In the genomic region with DNA sequence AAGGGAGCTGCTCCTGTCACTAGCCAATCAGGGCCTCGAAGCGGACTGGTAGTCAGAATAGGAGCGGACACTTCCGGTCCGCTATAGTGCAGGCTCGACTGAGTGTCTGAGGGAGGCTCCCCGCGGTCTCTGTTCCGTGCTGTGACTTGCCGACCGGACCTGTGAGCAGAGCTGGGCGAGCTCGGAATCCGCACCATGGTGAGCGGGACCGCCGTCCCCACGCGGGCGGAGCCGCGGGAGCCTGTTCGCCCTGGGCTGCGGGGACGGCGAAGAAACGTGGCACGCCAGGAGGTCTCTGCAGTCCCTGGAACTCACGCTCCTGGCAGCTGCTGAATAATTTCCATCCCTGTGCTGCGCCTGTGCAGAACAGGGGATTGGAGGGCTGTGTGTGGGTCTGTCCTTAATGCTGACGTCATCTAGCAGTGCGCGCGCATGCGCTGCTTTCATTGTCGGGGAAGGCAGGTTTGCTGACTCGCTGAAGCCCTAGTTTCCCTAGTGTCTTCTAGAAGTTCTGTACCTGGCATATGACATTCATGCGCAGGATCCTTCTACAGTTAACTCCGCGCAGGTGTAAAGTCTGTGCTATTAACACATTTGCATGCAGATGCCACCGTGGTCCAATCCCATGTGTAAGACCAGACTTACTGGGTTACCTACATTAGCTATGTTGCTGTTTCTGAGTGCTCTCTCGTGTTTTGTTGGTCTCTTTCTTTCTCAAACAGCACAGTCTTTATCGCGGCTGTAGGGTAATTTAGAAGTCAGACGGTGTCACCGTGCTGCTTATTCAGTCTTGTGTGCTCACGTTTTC, we compare ENCODE assay signal across 8 mouse cellular contexts. TPM values are rescaled to one million over a fixed set of nuclear protein-coding genes. Genes with fewer than 3 reads are reported as not detected.
A peak's percentile ranks its signal among the peaks of the same experiment; 100 is the strongest.
DNase-seq lines count a peak whose midpoint lies in the region; ATAC-seq and TF ChIP-seq lines count a peak whose summit lies in the region.

No protein-coding gene starts in this region.

- peak overlapping the region; percentile 75 for H3K9ac ChIP-seq in forebrain, embryonic 14.5 days (ENCODE audit: low read length)
- peak overlapping the region; percentile 37; the same call in 1 of the 2 replicates for H3K9ac ChIP-seq in liver, embryonic 15.5 days
- peak overlapping the region; percentile 66 for H3K9ac ChIP-seq in neural tube, embryonic 12.5 days
- H3K9ac ChIP-seq in stomach, postnatal 0 days (ENCODE audit: low read length): peak overlapping the region; percentile 64

- no peaks in the 10 kb centered on the region for H3K36me3 ChIP-seq in forebrain, embryonic 14.5 days (ENCODE audit: control insufficient read depth, insufficient read depth, low read length)
- H3K36me3 ChIP-seq in liver, embryonic 15.5 days (replicated peaks): no peaks in the 10 kb centered on the region
- H3K36me3 ChIP-seq in neural tube, embryonic 12.5 days: no peaks in the 10 kb centered on the region
- H3K36me3 ChIP-seq in stomach, postnatal 0 days (ENCODE audit: control insufficient read depth, insufficient read depth, low read length): no peaks in the 10 kb centered on the region

- WGBS in forebrain, embryonic 14.5 days: 6% methylated on average over 47 of the region's 47 CpGs
- 5% methylated on average over 47 of the region's 47 CpGs for WGBS in liver, embryonic 15.5 days (ENCODE audit: insufficient replicate concordance)
- WGBS in neural tube, embryonic 12.5 days: 7% methylated on average over 47 of the region's 47 CpGs
- WGBS in stomach, postnatal 0 days: 4% methylated on average over 47 of the region's 47 CpGs

- H3K9me3 ChIP-seq in forebrain, embryonic 14.5 days (replicated peaks; ENCODE audit: control insufficient read depth, low read length): 0 out of 2 replicates have a peak, but pooled peaks cover 3% of the 10 kb centered on the region
- no peaks in the 10 kb centered on the region for H3K9me3 ChIP-seq in liver, embryonic 15.5 days (replicated peaks)
- peaks cover 11% of the 10 kb centered on the region; the same call in 1 of the 2 replicates for H3K9me3 ChIP-seq in neural tube, embryonic 12.5 days
- 0 out of 2 replicates have a peak, but pooled peaks cover 3% of the 10 kb centered on the region for H3K9me3 ChIP-seq in stomach, postnatal 0 days (ENCODE audit: control insufficient read depth, low read length)

- peak; percentile 98 for DNase-seq in ES-CJ7 (ENCODE audit: low read depth, low spot score)
- DNase-seq in c-Kit-positive CD71-positive TER-119-positive erythroid progenitor cells, embryonic 14.5 days (ENCODE audit: low spot score): peak; percentile 70
- DNase-seq in forebrain, embryonic 14.5 days (ENCODE audit: low spot score): peak; percentile 98
- peak; percentile 84 to 85 for DNase-seq in heart, postnatal 10 days
- peak; percentile 86 to 92 for DNase-seq in kidney, postnatal 4 days
- DNase-seq in stomach, postnatal 0 days (ENCODE audit: low spot score): peak; percentile 88

- TF ChIP-seq EP300 in stomach, postnatal 0 days (optimal IDR thresholded peaks at IDR 0.05): no peak

- peaks cover 6% of the 10 kb centered on the region for H3K4me1 ChIP-seq in forebrain, embryonic 14.5 days (ENCODE audit: control insufficient read depth, insufficient read depth, low read length)
- H3K4me1 ChIP-seq in liver, embryonic 15.5 days (replicated peaks): no peaks in the 10 kb centered on the region
- H3K4me1 ChIP-seq in neural tube, embryonic 12.5 days: no peaks in the 10 kb centered on the region
- no peaks in the 10 kb centered on the region for H3K4me1 ChIP-seq in stomach, postnatal 0 days (replicated peaks; ENCODE audit: control insufficient read depth, insufficient read depth)

- ATAC-seq in forebrain, embryonic 14.5 days: peak; percentile 100
- ATAC-seq in liver, embryonic 15.5 days (ENCODE audit: insufficient read depth): peak; percentile 92
- peak; percentile 100 for ATAC-seq in neural tube, embryonic 12.5 days (ENCODE audit: low FRiP score, low read depth)
- peak; percentile 99 for ATAC-seq in stomach, postnatal 0 days (ENCODE audit: low FRiP score, low TSS enrichment)

- H3K4me2 ChIP-seq in forebrain, embryonic 14.5 days (ENCODE audit: low read length): peak overlapping the region; percentile 70
- peak overlapping the region; percentile 73 for H3K4me2 ChIP-seq in liver, embryonic 15.5 days
- peak overlapping the region; percentile 74 for H3K4me2 ChIP-seq in neural tube, embryonic 12.5 days (replicated peaks)
- H3K4me2 ChIP-seq in stomach, postnatal 0 days (replicated peaks; ENCODE audit: low read depth): peak overlapping the region; percentile 62

- H3K4me3 ChIP-seq in forebrain, embryonic 14.5 days (ENCODE audit: low read depth, low read length): peak overlapping the region; percentile 59
- H3K4me3 ChIP-seq in liver, embryonic 15.5 days (replicated peaks): peak overlapping the region; percentile 62
- H3K4me3 ChIP-seq in neural tube, embryonic 12.5 days: peak overlapping the region; percentile 71
- H3K4me3 ChIP-seq in stomach, postnatal 0 days (ENCODE audit: low read depth, low read length): peak overlapping the region; percentile 61

- no peaks in the 10 kb centered on the region for H3K27me3 ChIP-seq in forebrain, embryonic 14.5 days (replicated peaks; ENCODE audit: control insufficient read depth, insufficient read depth, low read length)
- H3K27me3 ChIP-seq in liver, embryonic 15.5 days: no peaks in the 10 kb centered on the region
- no peaks in the 10 kb centered on the region for H3K27me3 ChIP-seq in neural tube, embryonic 12.5 days (replicated peaks)
- H3K27me3 ChIP-seq in stomach, postnatal 0 days (ENCODE audit: control insufficient read depth, insufficient read depth, low read length): no peaks in the 10 kb centered on the region

- TF ChIP-seq CTCF in stomach, postnatal 0 days (IDR thresholded peaks at IDR 0.05; ENCODE audit: low read depth): no peak

- intact Hi-C loops in heart, postnatal 10 days (cut with DNase I): loop anchor here (10.0 kb wide), 1 partner anchor 176 kb away; a partner anchor contains a TSS

- peak overlapping the region; percentile 96 for H3K27ac ChIP-seq in forebrain, embryonic 14.5 days (ENCODE audit: low read depth, low read length)
- peak overlapping the region; percentile 79 for H3K27ac ChIP-seq in liver, embryonic 15.5 days (replicated peaks)
- H3K27ac ChIP-seq in neural tube, embryonic 12.5 days: peak overlapping the region; percentile 94
- H3K27ac ChIP-seq in stomach, postnatal 0 days (replicated peaks): peak overlapping the region; percentile 89

RNA-seq across cellular contexts. Expression of a gene that starts 50.6 kb away (rescaled TPM):
- 8.6 and 9.9 TPM in 2 replicates for polyA plus RNA-seq in forebrain, embryonic 14.5 days (2014; fragmentation: Nextera tagmentation; extraction: Ambion mirVana)
- total RNA-seq in heart, postnatal 10 days (2021): 1 to 10 TPM; 4.3 to 7.5 TPM
- 1.0 and 1.2 TPM in 2 replicates for polyA plus RNA-seq in liver, embryonic 15.5 days (2015; fragmentation: Nextera tagmentation; extraction: Ambion mirVana)
- polyA plus RNA-seq in neural tube, embryonic 12.5 days (2016; fragmentation: Nextera tagmentation; extraction: Ambion mirVana): 7.2 and 7.6 TPM in 2 replicates
- 2.7 TPM in 2 replicates for polyA plus RNA-seq in stomach, postnatal 0 days (2015; fragmentation: Nextera tagmentation; extraction: Ambion mirVana)

Comparison
In these comparisons a context has a peak if more than half of its experiments do, and no peak if none do; other contexts are left out.
1. Peak in every context shown above with its lines: DNase-seq, ATAC-seq, H3K4me3 ChIP-seq and H3K27ac ChIP-seq.